Mouse (Mus musculus) lung, adult 10 weeks (tissue): Measurements from ENCODE around the gene Iars. TPM values are rescaled to one million over a fixed set of nuclear protein-coding genes. Genes with fewer than 3 reads are reported as not detected.

Experiments used
- polyA plus RNA-seq: library from polyadenylated mRNA; stranded (reverse); fragments of 350-450 nt; fragmentation: Illumina TruSeq; extraction: RNeasy Lipid Tissue Mini Kit (QIAGEN cat#74804); gene quantifications from one replicate; pipeline ENCODE4 v1.2.3, GENCODE M21; 2014; ENCODE audit warnings: low read depth, low replicate concordance; ENCODE audit not compliant: insufficient read depth

The Iars gene
- polyA plus RNA-seq = 8.7 TPM

DNA sequence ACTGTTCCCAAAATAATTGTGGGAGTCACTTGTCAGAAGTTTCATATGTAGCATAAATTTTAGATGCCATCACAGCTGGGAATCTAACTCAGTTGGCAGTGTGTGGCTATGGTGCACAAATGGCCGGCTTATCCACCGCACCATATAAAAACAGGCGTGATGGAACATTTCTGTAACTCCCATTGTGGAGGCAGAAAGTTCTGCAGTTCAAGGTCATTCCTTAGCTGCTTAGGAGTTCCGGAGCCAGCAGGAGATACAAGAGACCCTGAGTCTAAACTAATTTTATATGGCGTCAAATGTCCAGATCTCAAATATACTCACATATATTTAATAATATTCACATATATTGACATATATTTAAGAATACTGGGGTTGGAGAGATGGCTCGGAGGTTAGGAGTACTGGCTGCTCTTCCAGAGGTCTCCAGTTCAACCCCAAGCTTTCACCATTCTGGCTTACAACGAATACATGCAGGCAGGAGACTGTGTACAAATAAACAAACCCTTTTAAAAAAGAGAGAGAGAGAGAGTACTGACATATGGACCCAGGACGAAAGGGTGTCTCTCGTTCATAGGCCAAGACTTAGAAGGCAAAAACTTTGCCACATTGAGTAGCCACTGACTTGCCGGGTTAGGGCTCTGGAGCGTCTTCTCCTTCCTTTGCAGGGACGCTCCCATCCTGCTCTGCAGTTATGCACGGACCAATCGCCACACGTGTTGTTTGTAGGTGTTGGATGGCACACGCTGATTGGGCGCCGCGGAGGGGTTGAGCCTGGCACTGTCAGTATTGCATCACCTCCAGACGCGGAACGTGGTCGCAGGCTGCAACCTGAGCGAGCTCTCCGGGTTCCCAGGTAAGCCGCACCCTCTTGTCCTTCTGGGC is at the start of gene Iars:
Gene Iars (plus strand): TSS at position 750 of the 882 bp plus-strand sequence.

DNA sequence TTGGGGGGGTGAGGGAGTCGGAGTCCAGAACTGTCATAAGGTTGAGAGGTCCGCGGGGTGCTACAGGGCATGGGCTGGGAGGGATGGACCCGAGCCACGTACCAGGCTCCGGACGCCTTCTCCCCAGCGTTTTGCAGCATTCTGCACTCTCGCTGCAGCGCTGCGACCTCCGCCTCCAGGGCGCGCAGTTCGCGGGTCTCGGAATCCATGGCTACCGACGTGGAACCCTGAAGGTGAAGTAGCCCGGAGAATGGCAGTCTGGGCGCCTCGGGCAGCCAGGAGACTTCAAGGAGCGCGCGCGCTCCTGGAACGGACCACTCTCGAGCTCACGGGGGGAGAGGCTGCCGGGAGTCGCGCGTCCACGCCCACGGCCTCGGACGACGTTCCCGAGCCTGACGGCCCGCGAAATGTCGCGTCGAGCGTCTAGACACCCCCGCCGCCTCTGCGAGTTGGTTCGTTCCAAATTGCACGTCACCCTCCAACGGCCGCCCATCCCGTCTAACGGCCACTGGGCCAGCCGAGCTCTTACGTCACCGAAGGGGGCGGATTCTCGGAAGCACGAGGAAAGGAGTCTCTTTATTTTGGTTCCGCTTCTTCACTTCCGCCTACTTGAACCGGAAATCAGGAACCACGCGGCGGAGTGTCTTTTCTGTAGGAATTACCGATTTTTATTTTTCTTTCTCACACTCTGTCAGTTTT is 29.3 kb upstream of the Iars start, which contains the start of the genes Cenpp and Nol8:
Gene Cenpp (minus strand): TSS at position 305 of the 699 bp plus-strand sequence.
Gene Nol8 (plus strand): TSS at position 598 of the 699 bp plus-strand sequence.

Other genes starting within 250 kb of the Iars start
- not detected for gene Tes3-ps, start 188.8 kb upstream of the Iars start, polyA plus RNA-seq
- 10.1 TPM for gene Ecm2, start 177.3 kb upstream of the Iars start, polyA plus RNA-seq
- 13.5 TPM for gene Aspn, start 137.7 kb upstream of the Iars start, polyA plus RNA-seq
- gene Omd, start 99.6 kb upstream of the Iars start, polyA plus RNA-seq = 2.6 TPM
- 173 TPM for gene Ogn, start 74.1 kb upstream of the Iars start, polyA plus RNA-seq
- gene Cenpp, start 29.3 kb upstream of the Iars start, polyA plus RNA-seq = 0.85 TPM
- 5.1 TPM for gene Nol8, start 29.0 kb upstream of the Iars start, polyA plus RNA-seq
- gene Gm30302, start 116.9 kb downstream of the Iars start, polyA plus RNA-seq = not detected